Mouse (Mus musculus) cortical plate, adult 2 months (tissue): ENCODE data around the gene Acadsb.

Experiments
- CTCF ChIP-seq: fragments of 200-500 bp; IDR thresholded peaks from 2 replicates; pipeline ENCODE4 v1.5.1; 2011; ENCODE audit warnings: mild to moderate bottlenecking, control low read depth, low read length; ENCODE audit not compliant: insufficient read depth; ENCODE audit errors: extremely low read depth
- POLR2A ChIP-seq: fragments of 200-500 bp; IDR thresholded peaks from 2 replicates; pipeline ENCODE4 v1.6.1; 2011; ENCODE audit warnings: mild to moderate bottlenecking, low read length, control low read depth; ENCODE audit not compliant: insufficient read depth; ENCODE audit errors: extremely low read depth

DNA sequence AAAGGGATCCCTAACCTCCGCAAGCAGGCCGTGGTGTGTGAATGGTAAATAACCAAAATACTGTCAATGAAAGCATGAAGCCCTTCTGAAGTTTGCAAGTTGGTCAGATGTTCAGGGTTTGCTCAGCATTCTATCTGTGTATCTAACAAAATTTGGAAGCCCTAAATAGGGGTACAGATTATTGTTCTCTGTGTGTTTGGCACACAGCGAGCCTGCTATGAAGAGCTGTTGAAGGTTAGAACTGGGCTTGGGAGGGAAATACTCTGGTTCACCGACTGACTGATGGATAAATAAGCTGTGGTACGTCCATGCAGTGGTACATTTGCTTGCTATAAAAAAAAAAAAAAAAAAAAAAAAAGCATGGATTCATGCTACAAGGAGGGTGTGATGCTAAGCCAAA is 61.1 kb downstream of the Acadsb start:
- no peak for TF ChIP-seq CTCF
- no peak for TF ChIP-seq POLR2A
